Mouse (Mus musculus) ES-CJ7 (cell line): ENCODE measurements around the gene Pnpla2.
A peak's percentile ranks its signal among the peaks of the same experiment; 100 is the strongest.

ENCODE experiments used
- DNase-seq: peaks from one replicate; pipeline ENCODE4 v3.0.0; 2011; ENCODE audit warnings: low read depth, low spot score

Pnpla2 gene

GRCm38 (mm10) chr7:141447110-141447991 is 7.6 kb upstream of the Pnpla2 start, which contains the start of gene Rplp2:
TSS of gene Rplp2 (plus strand) at chr7:141447370.
- peak; percentile 98 for DNase-seq

GRCm38 (mm10) chr7:141451928-141452327 is 3.1 kb upstream of the Pnpla2 start:
- no peak for DNase-seq

DNA sequence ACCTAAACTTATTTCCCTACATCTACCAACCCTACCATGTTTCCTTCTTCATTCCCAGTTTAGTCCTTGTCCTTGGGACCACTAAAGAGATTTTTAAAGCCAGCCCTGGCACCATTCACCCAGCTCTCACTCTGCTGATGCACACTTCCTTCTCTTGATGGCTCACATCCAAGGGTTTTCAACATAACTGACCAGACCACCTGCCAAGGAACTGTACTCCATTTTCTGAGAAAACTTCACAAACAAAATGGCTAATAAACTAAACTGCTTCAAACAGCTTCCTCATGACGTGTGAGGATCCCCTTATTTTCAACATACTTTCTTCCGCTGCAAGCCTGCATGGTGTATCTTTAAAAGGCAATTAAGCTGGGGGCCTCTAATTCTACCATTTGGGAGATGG is 1.4 kb upstream of the Pnpla2 start:
- no peak for DNase-seq

GRCm38 (mm10) chr7:141455610-141456314 is 764 bp downstream of the Pnpla2 start:
- DNase-seq = peak; percentile 71

DNA sequence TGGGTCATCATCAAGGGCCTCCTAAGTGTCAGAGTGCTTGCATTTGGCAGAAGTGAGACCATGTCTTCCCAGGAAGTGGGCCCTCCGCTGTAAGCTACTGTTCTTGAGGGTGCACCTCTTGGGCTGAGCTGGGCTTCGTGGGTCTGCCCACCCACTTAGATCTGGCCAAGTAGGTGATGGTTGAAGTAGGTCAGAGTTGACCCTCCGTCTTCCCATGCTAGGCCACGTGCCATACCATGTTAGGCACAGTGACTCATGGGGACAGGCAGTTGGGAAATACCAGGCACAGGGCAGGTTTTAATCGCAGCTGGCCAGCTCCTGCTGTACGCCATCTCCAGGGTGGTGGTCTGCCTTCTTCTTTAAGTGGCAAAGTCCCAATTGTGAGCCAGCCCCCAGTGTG is 1.7 kb downstream of the Pnpla2 start:
- no peak for DNase-seq

GRCm38 (mm10) chr7:141457236-141457635 is 2.2 kb downstream of the Pnpla2 start:
- DNase-seq = no peak

GRCm38 (mm10) chr7:141457986-141458660 is 3.1 kb downstream of the Pnpla2 start:
- no peak for DNase-seq

GRCm38 (mm10) chr7:141458661-141459060 is 3.7 kb downstream of the Pnpla2 start:
- no peak for DNase-seq

- no peak for DNase-seq
Measured at GRCm38 (mm10) chr7:141459301-141459711, 4.3 kb downstream of the Pnpla2 start.

- no peak for DNase-seq
Measured at GRCm38 (mm10) chr7:141460001-141460390, 5.0 kb downstream of the Pnpla2 start.

DNA sequence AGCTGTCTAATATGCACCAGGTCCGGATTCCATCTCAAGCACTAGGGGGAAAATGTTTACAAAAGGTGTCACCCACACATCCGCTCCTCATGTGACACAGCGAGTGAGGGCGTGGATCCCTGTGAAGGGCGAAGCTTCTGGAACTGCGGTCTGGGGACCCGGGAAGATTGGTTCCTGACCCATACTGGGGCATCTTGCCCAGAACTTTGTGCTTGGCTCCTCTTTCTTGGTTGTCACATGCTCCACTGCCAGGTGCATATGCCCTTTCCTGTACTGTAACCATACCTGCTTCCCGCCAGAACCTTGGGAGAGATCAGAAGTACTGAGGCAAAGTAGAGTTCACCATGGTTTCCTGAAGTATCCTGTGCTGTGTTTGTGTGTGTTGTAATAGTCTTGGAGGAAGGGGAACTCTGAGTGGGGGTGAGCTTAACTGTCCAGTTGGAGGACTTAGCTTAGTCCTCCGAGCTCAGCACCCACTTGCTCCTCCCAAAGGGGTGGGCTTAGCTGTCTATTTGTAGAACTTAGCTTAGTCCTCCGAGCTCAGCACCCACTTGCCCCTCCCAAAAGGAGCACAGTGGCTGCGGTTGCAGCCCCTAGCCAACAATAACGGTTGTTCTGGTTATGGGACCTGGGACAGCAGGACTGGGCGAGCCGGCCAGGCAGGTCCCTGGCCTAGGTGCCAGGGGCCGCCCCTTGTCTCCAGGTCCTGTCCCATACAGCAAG is 5.6 kb downstream of the Pnpla2 start, which contains the start of gene Cracr2b:
TSS of gene Cracr2b (plus strand) at position 704 of the 723 bp plus-strand sequence.
- DNase-seq = no peak

DNA sequence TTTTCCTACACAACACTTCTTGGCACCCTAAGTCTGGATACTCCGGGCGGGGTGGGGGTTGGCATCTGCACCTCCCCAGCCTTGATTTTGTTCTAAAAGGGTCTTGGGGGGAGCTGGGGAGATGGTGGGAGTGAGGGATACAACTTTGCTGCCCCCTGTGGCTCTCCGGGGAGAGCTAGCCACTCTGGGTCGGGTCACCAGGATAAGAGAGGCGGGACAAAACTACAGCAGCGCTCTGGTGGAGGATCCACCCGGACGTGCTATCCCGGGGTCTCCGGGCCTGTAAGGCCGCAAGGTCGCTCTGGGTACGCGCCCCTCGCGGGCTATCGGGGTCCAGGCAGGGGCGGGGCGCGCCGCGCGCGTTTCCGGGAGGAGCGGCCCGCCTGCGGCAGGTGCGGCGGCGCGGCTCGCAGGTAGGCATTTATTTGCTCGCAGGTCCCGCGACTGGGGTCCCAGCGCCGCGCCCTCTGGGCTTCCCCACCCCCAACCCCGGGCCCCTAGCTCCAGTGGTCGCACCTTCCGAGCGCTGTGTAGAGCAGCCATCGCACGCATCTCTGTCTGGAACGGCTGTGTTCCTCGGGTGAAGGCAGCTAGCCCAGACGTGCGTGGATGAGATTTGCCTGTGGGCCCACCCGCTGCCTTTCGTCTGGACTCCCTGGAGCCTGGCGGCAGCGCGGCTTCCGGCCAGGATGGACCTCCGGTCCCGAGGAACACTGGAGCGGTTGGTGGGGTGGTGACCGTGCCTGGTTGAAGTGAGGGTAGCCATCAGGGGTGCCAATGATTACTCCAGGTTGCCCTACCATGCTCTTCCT is 6.7 kb downstream of the Pnpla2 start:
- no peak for DNase-seq

GRCm38 (mm10) chr7:141462333-141462821 is 7.4 kb downstream of the Pnpla2 start:
- no peak for DNase-seq

DNA sequence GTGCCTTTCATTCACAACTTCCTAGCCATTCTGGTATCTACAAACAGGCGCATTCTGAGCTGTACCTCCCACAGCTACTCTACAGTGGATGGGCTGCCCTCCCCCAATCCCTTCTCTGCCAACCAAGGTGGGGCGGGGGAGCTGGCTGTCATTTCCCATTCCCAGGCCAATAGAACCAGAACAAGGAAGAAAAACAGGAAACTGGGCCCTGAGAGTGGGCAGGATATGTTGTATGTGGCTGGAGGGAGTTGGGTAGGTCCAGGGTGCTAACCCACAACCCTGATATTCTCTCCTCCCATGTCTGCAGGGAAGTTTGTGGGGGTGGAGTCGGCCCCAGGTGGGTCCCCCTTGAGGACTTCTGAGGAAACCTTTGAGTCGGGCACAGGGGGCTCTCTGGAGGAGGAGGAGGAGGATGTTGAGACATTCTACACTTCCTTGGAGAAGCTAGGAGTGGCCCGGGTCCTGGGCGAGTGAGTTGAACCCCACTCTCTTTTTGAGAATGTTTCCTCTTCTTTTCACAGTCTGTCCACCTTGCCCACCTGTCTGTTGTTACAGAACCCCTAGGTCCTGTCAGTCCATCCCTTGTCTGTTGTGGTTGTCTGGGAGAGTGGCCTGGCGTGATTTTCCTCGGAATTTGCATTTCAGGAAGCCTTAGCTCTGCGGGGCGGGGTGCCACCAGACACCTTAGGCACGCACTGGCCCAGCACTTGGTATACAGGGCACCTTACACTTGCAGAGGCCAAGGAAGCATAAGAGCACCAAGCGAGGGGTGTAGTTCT is 9.0 kb downstream of the Pnpla2 start:
- DNase-seq = no peak

- DNase-seq = no peak
Measured at GRCm38 (mm10) chr7:141464603-141465201, 9.7 kb downstream of the Pnpla2 start.

GRCm38 (mm10) chr7:141465388-141466044 is 10.5 kb downstream of the Pnpla2 start:
- DNase-seq = no peak

DNA sequence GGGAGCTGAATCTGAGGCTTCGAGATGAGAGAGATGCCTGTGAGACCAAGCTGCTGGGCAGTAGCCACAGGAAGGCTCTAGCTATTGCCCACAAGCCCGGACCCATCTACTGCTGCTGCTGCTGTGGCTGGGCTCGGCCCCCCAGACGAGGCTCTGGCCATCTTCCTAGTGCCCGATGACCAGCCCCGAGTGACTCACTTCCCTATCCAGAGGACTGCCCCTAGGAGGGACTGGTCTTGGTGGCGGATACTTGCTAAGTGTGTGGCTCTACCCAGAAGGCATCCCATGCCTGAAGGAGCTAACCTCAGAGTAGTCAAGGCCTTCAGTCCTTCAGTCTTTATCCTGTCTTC is 11.0 kb downstream of the Pnpla2 start:
- DNase-seq = no peak

DNA sequence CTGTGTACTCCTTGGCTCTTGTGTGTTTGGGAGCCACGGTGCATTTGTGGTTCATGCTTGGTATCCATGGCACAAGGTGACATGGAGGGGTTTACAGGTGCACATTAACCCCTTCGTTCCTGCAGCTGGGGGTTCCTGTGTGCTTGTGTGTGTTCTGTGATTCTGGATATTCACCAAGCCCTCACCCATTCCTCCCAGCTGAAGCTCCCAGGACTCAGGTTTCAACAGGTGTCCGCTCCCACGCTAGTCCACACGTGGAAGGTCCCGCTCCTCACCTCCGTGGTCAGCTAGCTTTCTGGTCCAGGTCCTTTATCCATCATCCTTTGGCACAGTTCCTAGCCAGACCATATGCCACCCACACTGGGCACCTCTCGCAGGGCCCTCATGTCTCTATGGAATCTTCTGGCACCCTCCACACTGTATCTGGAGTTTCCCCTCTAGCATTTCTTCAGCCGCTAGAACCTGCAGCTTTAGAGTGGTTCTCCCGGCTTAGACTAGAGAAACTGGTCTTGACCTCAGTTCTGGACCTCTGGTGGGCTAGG is 11.7 kb downstream of the Pnpla2 start:
- DNase-seq = no peak
